Mouse (Mus musculus): Measurements from ENCODE around the gene Plscr2.

DNA sequence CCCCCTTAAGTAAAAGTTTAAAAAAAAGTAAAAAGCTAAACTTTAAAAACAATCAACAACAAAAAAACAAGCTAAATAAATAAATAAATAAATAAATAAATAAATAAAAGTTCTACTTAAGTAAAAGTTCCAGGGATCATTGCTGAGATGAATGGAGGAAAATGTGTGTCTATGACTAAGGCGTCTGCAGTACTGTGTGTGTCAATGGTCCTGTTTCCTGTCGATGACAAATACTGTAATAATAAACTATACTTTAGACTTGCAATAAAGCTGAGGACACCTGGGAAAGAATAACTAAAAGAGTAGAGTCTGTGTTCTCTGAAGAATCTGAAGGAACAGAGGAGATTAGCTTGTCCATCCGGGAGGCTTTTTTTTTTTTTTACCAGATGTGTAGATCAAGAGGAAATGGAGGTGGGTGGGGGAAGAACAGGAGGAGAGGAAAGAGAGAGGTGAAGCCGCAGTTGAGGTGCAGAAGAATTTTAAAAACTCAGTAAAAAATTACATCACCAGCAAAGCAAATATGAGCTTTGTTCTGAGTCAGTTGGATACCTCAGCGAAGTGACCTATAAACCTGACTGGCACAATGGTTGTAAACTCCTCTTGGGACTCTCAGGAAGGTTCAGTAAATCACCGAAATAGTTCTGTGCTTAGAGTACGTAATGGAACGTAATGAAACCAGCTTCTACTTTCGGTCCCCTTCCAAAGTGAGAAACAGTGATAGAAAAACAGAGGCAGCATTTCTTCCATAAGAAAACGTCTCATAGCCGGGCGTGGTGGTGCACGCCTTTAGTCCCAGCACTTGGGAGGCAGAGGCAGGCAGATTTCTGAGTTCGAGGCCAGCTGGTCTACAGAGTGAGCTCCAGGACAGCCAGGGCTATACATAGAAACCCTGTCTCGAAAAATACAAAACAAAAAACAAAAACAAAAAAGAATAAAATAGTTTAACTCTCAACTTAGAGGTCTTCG, 46.3 kb upstream of the Plscr2 start:
- TF ChIP-seq CTCF (IDR thresholded peaks at IDR 0.05; ENCODE audit: control insufficient read depth, insufficient read depth, insufficient read length) (no peak), MAX (IDR thresholded peaks at IDR 0.05) (no peak), MYOG (IDR thresholded peaks at IDR 0.05; ENCODE audit: control insufficient read depth, extremely low read depth, insufficient read length) (no peak), USF1 (IDR thresholded peaks at IDR 0.05; ENCODE audit: low read depth) (no peak), FOSL1 (IDR thresholded peaks at IDR 0.05; ENCODE audit: insufficient read depth, low read length, poor library complexity, severe bottlenecking) (no peak), MYOD1 (IDR thresholded peaks at IDR 0.05; ENCODE audit: control insufficient read depth, insufficient read length, low read depth) (no peak)
